Mouse (Mus musculus) right cerebral cortex, postnatal 25 days (tissue): ENCODE results near the gene Zfp846.

Experiments
- DNase-seq: peaks from one replicate; pipeline ENCODE4 v3.0.0; 2022

Zfp846 gene

GRCm38 (mm10) chr9:20638552-20638951 is 57.5 kb downstream of the Zfp846 start:
- no peak for DNase-seq

GRCm38 (mm10) chr9:20639486-20639885 is 58.4 kb downstream of the Zfp846 start:
- no peak for DNase-seq

GRCm38 (mm10) chr9:20641501-20641900 is 60.4 kb downstream of the Zfp846 start:
- DNase-seq, result no peak

GRCm38 (mm10) chr9:20642101-20642895 is 61.2 kb downstream of the Zfp846 start, which contains the start of gene Ubl5:
Gene Ubl5 (plus strand): TSS chr9:20642878.
- DNase-seq, result no peak

- DNase-seq, result no peak
Observed at GRCm38 (mm10) chr9:20642896-20643466, 61.9 kb downstream of the Zfp846 start.

- DNase-seq, result no peak
Observed at GRCm38 (mm10) chr9:20643781-20644180, 62.7 kb downstream of the Zfp846 start.

GRCm38 (mm10) chr9:20644360-20645081 is 63.4 kb downstream of the Zfp846 start, which contains the start of gene Fbxl12:
Gene Fbxl12 (minus strand): TSS chr9:20644767.
- peak; percentile 80 for DNase-seq

GRCm38 (mm10) chr9:20645121-20645520 is 64.0 kb downstream of the Zfp846 start:
- no peak for DNase-seq

GRCm38 (mm10) chr9:20651602-20652259 is 70.6 kb downstream of the Zfp846 start, which contains the start of gene Pin1:
Gene Pin1 (plus strand): TSS chr9:20652095.
- DNase-seq, result peak; percentile 99

- DNase-seq, result no peak
Observed at GRCm38 (mm10) chr9:20652260-20652658, 71.2 kb downstream of the Zfp846 start.

- no peak for DNase-seq
Observed at GRCm38 (mm10) chr9:20653859-20654258, 72.8 kb downstream of the Zfp846 start.
